Mouse (Mus musculus): ENCODE measurements around the gene Fgf7. TPM values are rescaled to one million over a fixed set of nuclear protein-coding genes. Genes with fewer than 3 reads are reported as not detected.

Fgf7 gene
- polyA plus RNA-seq, 1 experiment, result 0.55 TPM

- no peak for TF ChIP-seq CTCF (IDR thresholded peaks at IDR 0.05; ENCODE audit: extremely low read depth, insufficient read depth, insufficient read length, insufficient replicate concordance)
- no peak for TF ChIP-seq POLR2A (IDR thresholded peaks at IDR 0.05; ENCODE audit: low read depth, low read length)
- DNase-seq (ENCODE audit: low read depth in 1 of 2, low spot score in 2 of 2), result no peak
- Histone ChIP-seq H3K27me3 (ENCODE audit: control insufficient read depth, insufficient read depth, low read length) (no peaks in the 10 kb centered on the region), H3K4me3 (ENCODE audit: extremely low read depth, insufficient read depth, insufficient read length) (no peak overlapping the region), H3K27ac (ENCODE audit: insufficient read depth, low read length) (no peak overlapping the region), H3K36me3 (ENCODE audit: control insufficient read depth, insufficient read depth, low read length) (no peaks in the 10 kb centered on the region), H3K4me1 (ENCODE audit: control insufficient read depth, insufficient read depth, insufficient read length) (no peaks in the 10 kb centered on the region)
- 75% methylated on average over 8 of the region's 8 CpGs for WGBS
Measured at GRCm38 (mm10) chr2:126031186-126031900, 3.1 kb upstream of the Fgf7 start.

GRCm38 (mm10) chr2:126033114-126033972, 1.1 kb upstream of the Fgf7 start:
- TF ChIP-seq CTCF (IDR thresholded peaks at IDR 0.05; ENCODE audit: extremely low read depth, insufficient read depth, insufficient read length, insufficient replicate concordance), result no peak
- no peak for TF ChIP-seq POLR2A (IDR thresholded peaks at IDR 0.05; ENCODE audit: low read depth, low read length)
- H3K27ac ChIP-seq (ENCODE audit: insufficient read depth, low read length), result no peak overlapping the region
- H3K36me3 ChIP-seq (ENCODE audit: control insufficient read depth, insufficient read depth, low read length), result no peaks in the 10 kb centered on the region
- H3K27me3 ChIP-seq (ENCODE audit: control insufficient read depth, insufficient read depth, low read length), result no peaks in the 10 kb centered on the region
- no peaks in the 10 kb centered on the region for H3K4me1 ChIP-seq (ENCODE audit: control insufficient read depth, insufficient read depth, insufficient read length)
- no peak for DNase-seq (ENCODE audit: low read depth in 1 of 2, low spot score in 2 of 2)
- H3K4me3 ChIP-seq (ENCODE audit: extremely low read depth, insufficient read depth, insufficient read length), result no peak overlapping the region
- 79% methylated on average over 8 of the region's 8 CpGs for WGBS

GRCm38 (mm10) chr2:126035013-126035770, 734 bp downstream of the Fgf7 start:
- DNase-seq (ENCODE audit: low read depth in 1 of 2, low spot score in 2 of 2), result no peak
- no peaks in the 10 kb centered on the region for H3K36me3 ChIP-seq (ENCODE audit: control insufficient read depth, insufficient read depth, low read length)
- TF ChIP-seq POLR2A (IDR thresholded peaks at IDR 0.05; ENCODE audit: low read depth, low read length) (no peak), CTCF (IDR thresholded peaks at IDR 0.05; ENCODE audit: extremely low read depth, insufficient read depth, insufficient read length, insufficient replicate concordance) (no peak)
- no peaks in the 10 kb centered on the region for H3K27me3 ChIP-seq (ENCODE audit: control insufficient read depth, insufficient read depth, low read length)
- H3K4me3 ChIP-seq (ENCODE audit: extremely low read depth, insufficient read depth, insufficient read length), result no peak overlapping the region
- H3K27ac ChIP-seq (ENCODE audit: insufficient read depth, low read length), result no peak overlapping the region
- no peaks in the 10 kb centered on the region for H3K4me1 ChIP-seq (ENCODE audit: control insufficient read depth, insufficient read depth, insufficient read length)
- 84% methylated on average over 15 of the region's 15 CpGs for WGBS

GRCm38 (mm10) chr2:126036121-126036520, 1.7 kb downstream of the Fgf7 start:
- 91% methylated on average over 4 of the region's 4 CpGs for WGBS
- Histone ChIP-seq H3K4me3 (ENCODE audit: extremely low read depth, insufficient read depth, insufficient read length) (no peak overlapping the region), H3K4me1 (ENCODE audit: control insufficient read depth, insufficient read depth, insufficient read length) (no peaks in the 10 kb centered on the region), H3K36me3 (ENCODE audit: control insufficient read depth, insufficient read depth, low read length) (no peaks in the 10 kb centered on the region), H3K27ac (ENCODE audit: insufficient read depth, low read length) (no peak overlapping the region), H3K27me3 (ENCODE audit: control insufficient read depth, insufficient read depth, low read length) (no peaks in the 10 kb centered on the region)
- no peak for DNase-seq (ENCODE audit: low read depth in 1 of 2, low spot score in 2 of 2)
- TF ChIP-seq CTCF (IDR thresholded peaks at IDR 0.05; ENCODE audit: extremely low read depth, insufficient read depth, insufficient read length, insufficient replicate concordance), result no peak
- no peak for TF ChIP-seq POLR2A (IDR thresholded peaks at IDR 0.05; ENCODE audit: low read depth, low read length)

GRCm38 (mm10) chr2:126038221-126039000, 4.0 kb downstream of the Fgf7 start:
- Histone ChIP-seq H3K27me3 (ENCODE audit: control insufficient read depth, insufficient read depth, low read length) (no peaks in the 10 kb centered on the region), H3K4me3 (ENCODE audit: extremely low read depth, insufficient read depth, insufficient read length) (no peak overlapping the region), H3K4me1 (ENCODE audit: control insufficient read depth, insufficient read depth, insufficient read length) (no peaks in the 10 kb centered on the region), H3K27ac (ENCODE audit: insufficient read depth, low read length) (no peak overlapping the region), H3K36me3 (ENCODE audit: control insufficient read depth, insufficient read depth, low read length) (no peaks in the 10 kb centered on the region)
- DNase-seq (ENCODE audit: low read depth in 1 of 2, low spot score in 2 of 2), result no peak
- TF ChIP-seq POLR2A (IDR thresholded peaks at IDR 0.05; ENCODE audit: low read depth, low read length) (no peak), CTCF (IDR thresholded peaks at IDR 0.05; ENCODE audit: extremely low read depth, insufficient read depth, insufficient read length, insufficient replicate concordance) (no peak)
- WGBS, result 77% methylated on average over 7 of the region's 7 CpGs

GRCm38 (mm10) chr2:126039414-126039891, 5.0 kb downstream of the Fgf7 start:
- TF ChIP-seq CTCF (IDR thresholded peaks at IDR 0.05; ENCODE audit: extremely low read depth, insufficient read depth, insufficient read length, insufficient replicate concordance) (no peak), POLR2A (IDR thresholded peaks at IDR 0.05; ENCODE audit: low read depth, low read length) (no peak)
- Histone ChIP-seq H3K4me1 (ENCODE audit: control insufficient read depth, insufficient read depth, insufficient read length) (no peaks in the 10 kb centered on the region), H3K27me3 (ENCODE audit: control insufficient read depth, insufficient read depth, low read length) (no peaks in the 10 kb centered on the region), H3K4me3 (ENCODE audit: extremely low read depth, insufficient read depth, insufficient read length) (no peak overlapping the region), H3K27ac (ENCODE audit: insufficient read depth, low read length) (no peak overlapping the region), H3K36me3 (ENCODE audit: control insufficient read depth, insufficient read depth, low read length) (no peaks in the 10 kb centered on the region)
- 86% methylated on average over 4 of the region's 4 CpGs for WGBS
- DNase-seq (ENCODE audit: low read depth in 1 of 2, low spot score in 2 of 2), result no peak

All from spleen, adult 2 months (tissue).